Comparison of ENCODE assay signal across 16 mouse cellular contexts in the genomic region with DNA sequence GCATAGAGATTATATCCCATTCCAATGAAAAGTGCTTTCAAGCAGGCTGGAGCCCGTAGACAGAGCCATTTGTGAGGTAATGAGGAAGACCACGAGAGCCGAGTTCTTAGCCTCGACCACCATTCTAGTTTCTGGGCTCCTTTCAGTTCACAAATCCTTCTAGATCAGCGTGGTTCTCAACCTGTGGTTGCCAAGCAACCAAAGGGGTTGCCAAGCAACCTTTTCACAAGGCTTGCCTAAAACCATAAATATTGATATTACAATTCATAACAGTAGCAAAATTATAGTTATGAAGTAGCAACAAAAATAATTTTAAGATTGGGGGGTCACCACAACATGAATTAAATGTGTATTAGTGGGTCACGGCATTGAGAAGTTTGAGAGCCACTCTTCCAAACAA.
DNase-seq lines count a peak whose midpoint lies in the region; ATAC-seq and TF ChIP-seq lines count a peak whose summit lies in the region.
"Had no signal": no experiment of that assay in that cellular context is flagged by ENCODE, and none has a peak within 500 bp of the region (broad histone marks: within the 10 kb centered on the region; RNA-seq: fewer than 3 reads in every experiment).

No protein-coding gene starts in this region.

- H3K27ac ChIP-seq in heart, embryonic 13.5 days (replicated peaks) = peak overlapping the region; percentile 68
- no peak overlapping the region for H3K27ac ChIP-seq in layer of hippocampus, adult 2 months
- H3K27ac ChIP-seq: kidney, embryonic 15.5 days; liver, embryonic 12.5 days; lung, embryonic 15.5 days; neural tube, embryonic 12.5 days had no signal

- no peaks in the 10 kb centered on the region for H3K36me3 ChIP-seq in heart, embryonic 13.5 days
- H3K36me3 ChIP-seq: kidney, embryonic 15.5 days; liver, embryonic 12.5 days; lung, embryonic 15.5 days; neural tube, embryonic 12.5 days had no signal

- H3K4me2 ChIP-seq in heart, embryonic 13.5 days = 0 out of 2 replicates have a peak overlapping the region, but pooled peaks have one; percentile 5
- H3K4me2 ChIP-seq: kidney, embryonic 15.5 days; liver, embryonic 12.5 days; lung, embryonic 15.5 days; neural tube, embryonic 12.5 days had no signal

- no peak overlapping the region for H3K4me3 ChIP-seq in heart, embryonic 13.5 days
- peak overlapping the region; percentile 2; the same call in 1 of the 2 replicates for H3K4me3 ChIP-seq in layer of hippocampus, adult 2 months
- H3K4me3 ChIP-seq: kidney, embryonic 15.5 days; liver, embryonic 12.5 days; lung, embryonic 15.5 days; neural tube, embryonic 12.5 days had no signal

- TF ChIP-seq CTCF in layer of hippocampus, adult 2 months (conservative IDR thresholded peaks at IDR 0.05) = no peak

- no peak for ATAC-seq in heart, embryonic 13.5 days (ENCODE audit: extremely low read depth, insufficient number of reproducible peaks, low FRiP score, low TSS enrichment)
- ATAC-seq: intestine, embryonic 16.5 days; liver, embryonic 12.5 days had no signal

- no peak overlapping the region for H3K9ac ChIP-seq in heart, embryonic 13.5 days
- H3K9ac ChIP-seq: kidney, embryonic 15.5 days; liver, embryonic 12.5 days; lung, embryonic 15.5 days; neural tube, embryonic 12.5 days had no signal

- H3K4me1 ChIP-seq in heart, embryonic 13.5 days = peaks cover 42% of the 10 kb centered on the region
- H3K4me1 ChIP-seq: liver, embryonic 12.5 days; neural tube, embryonic 12.5 days had no signal

- WGBS in heart, embryonic 13.5 days = 62% methylated on average over 6 of the region's 6 CpGs

- H3K9me3 ChIP-seq in heart, embryonic 13.5 days = peaks cover 3% of the 10 kb centered on the region; the same call in 1 of the 2 replicates
- H3K9me3 ChIP-seq: kidney, embryonic 15.5 days; lung, embryonic 15.5 days; neural tube, embryonic 12.5 days had no signal

- no peaks in the 10 kb centered on the region for H3K27me3 ChIP-seq in heart, embryonic 13.5 days (replicated peaks)
- H3K27me3 ChIP-seq: kidney, embryonic 15.5 days; liver, embryonic 12.5 days; lung, embryonic 15.5 days; neural tube, embryonic 12.5 days had no signal

- no peak for DNase-seq in heart, adult 9 months (ENCODE audit: low spot score in 2 of 2)
- peak in 1 of 2 experiments; percentile 27 for DNase-seq in layer of hippocampus, adult 2 months (ENCODE audit: low spot score in 2 of 2)
- no peak for DNase-seq in layer of hippocampus, postnatal 25 days (ENCODE audit: extremely low spot score in 1 of 2, low spot score in 1 of 2)
- peak; percentile 31 for DNase-seq in right cerebral cortex, adult 18-20 months
- DNase-seq in right cerebral cortex, postnatal 25 days = no peak
- DNase-seq in Muller cell, postnatal 12 days (ENCODE audit: inconsistent ontology term) = no peak
- DNase-seq: adrenal gland, postnatal 25 days; cerebellum, adult 9-10 months; gastrocnemius, postnatal 14 days; thymus, postnatal 14 days had no signal
